Mouse (Mus musculus) hindbrain, embryonic 10.5 days (tissue): ENCODE measurements around the gene Aspscr1. TPM values are rescaled to one million over a fixed set of nuclear protein-coding genes. Genes with fewer than 3 reads are reported as not detected.

Source experiments
- DNase-seq: peaks from one replicate; pipeline ENCODE4 v3.0.0-alpha.2; 2017; ENCODE audit warnings: low spot score
- H3K27ac ChIP-seq: fragments of 300-500 bp; sonication (generic); 2 replicates; pipeline ENCODE4 v1.5.1; 2016; ENCODE audit warnings: mild to moderate bottlenecking, moderate library complexity
- H3K27me3 ChIP-seq: fragments of 300-500 bp; sonication (generic); 2 replicates; pipeline ENCODE4 v1.6.1; 2016; ENCODE audit warnings: mild to moderate bottlenecking; ENCODE audit not compliant: poor library complexity, insufficient read depth, severe bottlenecking
- H3K36me3 ChIP-seq: fragments of 300-500 bp; sonication (generic); 2 replicates; pipeline ENCODE4 v1.6.1; 2016; ENCODE audit warnings: mild to moderate bottlenecking, moderate library complexity
- H3K4me1 ChIP-seq: fragments of 300-500 bp; sonication (generic); replicated peaks from 2 replicates; pipeline ENCODE4 v1.6.1; 2016; ENCODE audit warnings: mild to moderate bottlenecking
- H3K4me3 ChIP-seq: fragments of 300-500 bp; sonication (generic); 2 replicates; pipeline ENCODE4 v1.5.1; 2016; ENCODE audit warnings: mild to moderate bottlenecking, moderate library complexity
- H3K9me3 ChIP-seq: fragments of 300-500 bp; sonication (generic); 2 replicates; pipeline ENCODE4 v1.6.1; 2016; ENCODE audit warnings: mild to moderate bottlenecking, moderate library complexity
- WGBS: fragments of 180-500 bp; shearing (Covaris S2); methylation state at CpG from one replicate; pipeline ENCODE4 v1.1.7; 2016; 5-methylcytosine and 5-hydroxymethylcytosine counted together
- polyA plus RNA-seq: library from polyadenylated mRNA; unstranded; fragments of >200 nt; fragmentation: Nextera tagmentation; extraction: Ambion mirVana; gene quantifications from 2 replicates; pipeline ENCODE4 v1.2.1, GENCODE M21; 2016

Gene Aspscr1
- polyA plus RNA-seq, result 147 and 178 TPM in 2 replicates

DNA sequence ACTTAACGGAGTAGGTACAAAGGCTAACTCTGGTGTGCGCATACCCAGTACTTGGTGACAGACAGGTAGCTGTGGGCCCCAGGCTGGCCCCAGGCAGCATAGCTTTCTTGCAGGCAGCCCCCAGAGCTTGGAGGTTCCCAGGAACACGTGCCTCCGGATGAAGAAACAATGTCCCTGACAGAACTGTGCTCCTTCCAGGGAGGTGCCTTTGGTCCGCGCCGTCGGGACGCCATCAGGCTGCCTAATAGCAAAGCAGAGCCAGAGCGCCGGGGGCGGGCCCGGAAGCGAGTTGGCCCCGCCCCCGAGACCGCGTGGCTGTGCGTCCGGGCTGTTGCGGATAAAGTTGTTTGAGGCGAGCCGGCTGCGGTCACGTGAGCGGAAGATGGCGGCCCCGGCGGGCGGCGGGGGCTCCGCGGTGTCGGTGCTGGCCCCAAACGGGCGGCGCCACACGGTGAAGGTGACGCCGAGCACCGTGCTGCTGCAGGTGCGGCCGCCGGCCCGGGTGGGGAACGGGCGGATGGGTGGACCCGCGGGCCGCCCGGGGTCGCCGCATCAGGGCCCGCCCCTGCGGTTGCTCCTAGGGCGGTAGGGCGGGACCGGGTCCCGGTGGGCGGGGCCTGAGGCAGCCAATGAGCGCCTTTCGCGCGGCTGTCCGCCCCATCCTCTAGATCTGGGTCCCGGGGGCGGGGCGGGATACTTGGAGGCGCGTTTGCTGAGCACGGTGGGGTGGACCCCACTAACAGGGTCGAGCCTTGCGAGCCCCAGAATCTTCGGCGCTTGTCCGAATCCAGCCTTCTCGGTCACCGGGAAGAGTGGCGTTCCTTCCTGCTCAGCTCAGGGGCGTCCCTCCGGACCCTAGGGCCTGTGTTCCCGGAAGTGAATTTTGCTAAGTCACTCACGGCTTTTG, at the start of gene Aspscr1:
TSS of gene Aspscr1 (plus strand) at position 287 of the 907 bp plus-strand sequence.
- Histone ChIP-seq H3K27me3 (no peaks in the 10 kb centered on the region), H3K4me1 (peaks cover 25% of the 10 kb centered on the region), H3K9me3 (no peaks in the 10 kb centered on the region), H3K4me3 (peak within 1 kb of the TSS; percentile 79), H3K36me3 (peaks cover 31% of the 10 kb centered on the region), H3K27ac (peak within 1 kb of the TSS; percentile 99)
- WGBS, result 1% methylated on average over 83 of the region's 83 CpGs
- DNase-seq, result peak; percentile 94

- 13% methylated on average over 30 of the region's 30 CpGs for WGBS
- Histone ChIP-seq H3K4me3 (peak overlapping the region; percentile 93), H3K4me1 (peaks cover 30% of the 10 kb centered on the region), H3K27ac (peak overlapping the region; percentile 88), H3K36me3 (peaks cover 72% of the 10 kb centered on the region), H3K9me3 (no peaks in the 10 kb centered on the region), H3K27me3 (no peaks in the 10 kb centered on the region)
- DNase-seq, result peak; percentile 64
Measured at GRCm38 (mm10) chr11:120623961-120624679, 48.7 kb upstream of the Aspscr1 start.

GRCm38 (mm10) chr11:120624680-120625111, 48.1 kb upstream of the Aspscr1 start:
- peak overlapping the region; percentile 88 for H3K27ac ChIP-seq
- H3K4me3 ChIP-seq, result peak overlapping the region; percentile 93
- under 1% methylated on average over 53 of the region's 53 CpGs for WGBS
- peaks cover 36% of the 10 kb centered on the region for H3K4me1 ChIP-seq
- peaks cover 72% of the 10 kb centered on the region for H3K36me3 ChIP-seq
- no peaks in the 10 kb centered on the region for H3K27me3 ChIP-seq
- H3K9me3 ChIP-seq, result no peaks in the 10 kb centered on the region
- DNase-seq, result peak; percentile 87

DNA sequence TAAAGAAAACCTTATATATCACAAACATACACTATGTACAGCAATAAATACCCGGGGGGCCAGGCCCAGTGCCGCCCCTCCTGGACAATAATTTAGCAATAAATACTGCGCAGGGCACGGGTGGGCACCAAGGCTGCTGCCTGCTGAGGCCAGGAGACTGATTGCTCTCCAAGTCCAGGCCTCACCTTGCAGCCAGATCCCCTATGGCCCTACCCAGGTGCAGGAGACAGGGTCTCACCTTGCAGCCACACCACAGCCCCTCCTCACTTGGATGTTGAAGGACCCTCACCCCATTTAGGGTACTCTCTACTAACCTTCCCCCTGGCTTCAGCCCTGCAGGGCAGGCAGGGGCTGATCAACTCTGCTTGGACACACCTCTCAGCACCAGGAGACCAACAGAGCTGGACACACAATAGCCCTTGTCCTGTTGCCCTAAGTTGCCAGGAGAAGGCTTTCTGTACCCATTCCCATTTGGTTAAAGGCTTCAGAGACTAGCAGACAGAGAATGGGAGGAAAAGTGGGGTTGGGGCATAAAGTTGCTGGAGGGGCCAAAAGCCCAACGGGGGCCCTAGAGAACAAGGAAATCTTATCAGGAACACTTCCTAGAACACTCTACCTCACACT, 47.5 kb upstream of the Aspscr1 start, which contains the start of gene Sirt7:
TSS of gene Sirt7 (minus strand) at position 89 of the 624 bp plus-strand sequence.
- H3K9me3 ChIP-seq, result no peaks in the 10 kb centered on the region
- H3K4me3 ChIP-seq, result peak within 1 kb of the TSS; percentile 93
- peak within 1 kb of the TSS; percentile 88 for H3K27ac ChIP-seq
- H3K27me3 ChIP-seq, result no peaks in the 10 kb centered on the region
- 22% methylated on average over 5 of the region's 5 CpGs for WGBS
- peaks cover 42% of the 10 kb centered on the region for H3K4me1 ChIP-seq
- H3K36me3 ChIP-seq, result peaks cover 72% of the 10 kb centered on the region
- no peak for DNase-seq

GRCm38 (mm10) chr11:120626785-120627467, 45.8 kb upstream of the Aspscr1 start:
- H3K4me1 ChIP-seq, result peaks cover 58% of the 10 kb centered on the region
- no peak overlapping the region for H3K27ac ChIP-seq
- 0 out of 2 replicates have a peak overlapping the region, but pooled peaks have one; percentile 16 for H3K4me3 ChIP-seq
- DNase-seq, result no peak
- no peaks in the 10 kb centered on the region for H3K9me3 ChIP-seq
- no peaks in the 10 kb centered on the region for H3K27me3 ChIP-seq
- 93% methylated on average over 11 of the region's 11 CpGs for WGBS
- H3K36me3 ChIP-seq, result peaks cover 56% of the 10 kb centered on the region

GRCm38 (mm10) chr11:120627468-120628300, 45.1 kb upstream of the Aspscr1 start:
- H3K4me1 ChIP-seq, result peaks cover 66% of the 10 kb centered on the region
- no peaks in the 10 kb centered on the region for H3K9me3 ChIP-seq
- H3K36me3 ChIP-seq, result peaks cover 49% of the 10 kb centered on the region
- WGBS, result 81% methylated on average over 22 of the region's 22 CpGs
- 0 out of 2 replicates have a peak overlapping the region, but pooled peaks have one; percentile 6 for H3K4me3 ChIP-seq
- H3K27ac ChIP-seq, result no peak overlapping the region
- no peaks in the 10 kb centered on the region for H3K27me3 ChIP-seq
- no peak for DNase-seq

DNA sequence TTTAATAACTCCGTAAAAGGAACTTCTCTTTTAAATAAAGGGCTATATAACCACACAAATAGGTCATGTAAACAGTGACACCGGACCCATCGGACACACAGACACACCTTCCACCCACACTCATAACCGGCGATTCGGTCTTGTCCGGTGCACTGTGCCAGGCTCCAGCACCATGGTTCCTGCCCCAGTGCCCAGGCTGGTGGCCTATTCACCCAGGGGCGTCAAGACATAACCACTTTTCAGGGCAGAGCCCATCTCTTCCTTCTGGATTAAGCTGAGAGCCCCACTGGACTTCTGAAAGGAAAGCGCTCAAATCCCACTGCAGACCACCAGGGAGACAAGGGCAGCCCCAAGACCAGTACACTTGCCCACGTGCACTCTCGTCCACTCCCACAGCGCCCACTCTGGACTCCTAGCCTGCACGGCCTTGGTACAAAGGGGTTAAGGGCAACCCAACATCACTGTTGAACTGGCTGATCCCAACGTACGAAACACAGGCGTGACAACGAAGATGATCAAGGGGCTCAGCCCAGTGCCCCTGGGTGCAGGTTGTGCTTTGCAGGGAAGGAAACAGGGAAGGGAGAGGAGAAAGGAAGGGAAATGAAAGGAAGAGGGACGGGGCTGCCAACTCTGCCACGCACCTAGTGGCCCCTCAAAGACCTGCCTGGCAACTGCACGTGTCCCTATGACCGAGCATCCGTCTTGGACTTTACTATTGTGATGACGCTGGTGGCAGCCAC, 44.0 kb upstream of the Aspscr1 start:
- Histone ChIP-seq H3K4me3 (peak overlapping the region; percentile 96; the same call in 1 of the 2 replicates), H3K36me3 (peaks cover 41% of the 10 kb centered on the region), H3K27me3 (no peaks in the 10 kb centered on the region), H3K9me3 (no peaks in the 10 kb centered on the region), H3K27ac (peak overlapping the region; percentile 76; the same call in 1 of the 2 replicates), H3K4me1 (peaks cover 63% of the 10 kb centered on the region)
- no peak for DNase-seq
- 96% methylated on average over 23 of the region's 23 CpGs for WGBS

- Histone ChIP-seq H3K27ac (peak overlapping the region; percentile 76), H3K36me3 (peaks cover 41% of the 10 kb centered on the region), H3K4me1 (peaks cover 62% of the 10 kb centered on the region), H3K27me3 (no peaks in the 10 kb centered on the region), H3K9me3 (no peaks in the 10 kb centered on the region), H3K4me3 (peak overlapping the region; percentile 96)
- 75% methylated on average over 23 of the region's 23 CpGs for WGBS
- DNase-seq, result no peak
Measured at GRCm38 (mm10) chr11:120629341-120629730, 43.4 kb upstream of the Aspscr1 start.

- H3K36me3 ChIP-seq, result peaks cover 41% of the 10 kb centered on the region
- H3K27me3 ChIP-seq, result no peaks in the 10 kb centered on the region
- peak overlapping the region; percentile 76 for H3K27ac ChIP-seq
- DNase-seq, result peak; percentile 19
- no peaks in the 10 kb centered on the region for H3K9me3 ChIP-seq
- H3K4me1 ChIP-seq, result peaks cover 62% of the 10 kb centered on the region
- WGBS, result 31% methylated on average over 7 of the region's 7 CpGs
- peak overlapping the region; percentile 96 for H3K4me3 ChIP-seq
Measured at GRCm38 (mm10) chr11:120629911-120630310, 42.9 kb upstream of the Aspscr1 start.

DNA sequence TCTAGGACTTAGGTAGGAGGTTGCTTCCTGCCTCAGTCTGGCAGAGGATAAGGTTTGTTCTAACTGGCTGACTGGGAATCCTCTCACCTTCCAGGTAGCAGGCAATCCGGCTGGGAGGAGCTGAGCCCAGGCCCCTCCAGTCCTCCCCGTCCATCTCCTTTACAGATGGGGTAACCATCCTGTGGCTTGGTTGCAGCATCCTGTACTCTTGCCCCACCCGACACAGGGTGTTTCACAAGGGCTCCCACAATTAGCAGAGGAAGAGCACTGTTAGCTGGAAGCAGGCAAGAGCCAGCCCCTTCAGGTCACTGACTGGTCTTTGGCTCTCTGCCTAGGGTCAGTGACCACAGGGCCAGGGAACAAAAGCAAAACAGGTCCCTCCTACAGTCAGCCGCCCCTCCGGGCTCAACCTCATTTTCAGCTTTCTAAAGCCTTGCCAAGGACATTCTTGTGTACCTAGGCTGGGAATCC, 42.3 kb upstream of the Aspscr1 start:
- H3K27me3 ChIP-seq, result no peaks in the 10 kb centered on the region
- H3K36me3 ChIP-seq, result peaks cover 41% of the 10 kb centered on the region
- 32% methylated on average over 5 of the region's 5 CpGs for WGBS
- H3K9me3 ChIP-seq, result no peaks in the 10 kb centered on the region
- H3K27ac ChIP-seq, result peak overlapping the region; percentile 76
- peaks cover 57% of the 10 kb centered on the region for H3K4me1 ChIP-seq
- H3K4me3 ChIP-seq, result peak overlapping the region; percentile 96
- no peak for DNase-seq
